Mouse (Mus musculus) layer of hippocampus, postnatal 25 days (tissue): ENCODE measurements around the gene Sstr5. TPM values are rescaled to one million over a fixed set of nuclear protein-coding genes. Genes with fewer than 3 reads are reported as not detected.
A peak's percentile ranks its signal among the peaks of the same experiment; 100 is the strongest.

ENCODE experiments used
- DNase-seq, 2 experiments: peaks; one replicate each; pipeline ENCODE4 v3.0.0; 2022; ENCODE audit warnings: mixed read lengths in 2 of 2, low spot score in 1 of 2; ENCODE audit errors: extremely low spot score in 1 of 2
- total RNA-seq, 2 experiments: library from RNA; stranded (reverse); gene quantifications; 2 replicates each; pipeline ENCODE4 v1.2.3; 2021

The Sstr5 gene
- total RNA-seq: under 1 TPM in 1 of 2 experiments, not detected in 1; 0.15 TPM

DNA sequence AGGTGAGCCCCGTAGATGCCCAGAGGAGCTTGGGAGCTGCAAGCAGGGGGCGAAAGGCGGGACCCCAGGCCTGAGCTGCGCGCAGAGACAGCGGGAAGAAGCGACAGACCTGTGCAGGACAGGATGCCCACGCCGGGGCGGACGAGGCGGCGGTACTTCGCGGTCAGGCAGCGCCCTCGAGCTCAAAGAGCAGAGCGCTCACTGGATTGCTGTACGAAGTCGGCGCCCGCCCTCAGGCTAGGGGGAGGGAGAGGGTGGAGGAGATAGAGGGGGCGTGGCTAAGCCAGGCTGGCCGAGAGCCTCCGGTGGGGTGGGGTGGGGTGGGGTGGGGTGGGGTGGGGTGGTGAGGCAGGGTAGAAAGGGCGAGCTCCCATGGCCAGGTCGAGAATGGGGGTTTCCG lies at the start of gene Sstr5:
Gene Sstr5, minus strand, starts transcription at position 276 of the 400 bp plus-strand sequence.
- no peak for DNase-seq

DNA sequence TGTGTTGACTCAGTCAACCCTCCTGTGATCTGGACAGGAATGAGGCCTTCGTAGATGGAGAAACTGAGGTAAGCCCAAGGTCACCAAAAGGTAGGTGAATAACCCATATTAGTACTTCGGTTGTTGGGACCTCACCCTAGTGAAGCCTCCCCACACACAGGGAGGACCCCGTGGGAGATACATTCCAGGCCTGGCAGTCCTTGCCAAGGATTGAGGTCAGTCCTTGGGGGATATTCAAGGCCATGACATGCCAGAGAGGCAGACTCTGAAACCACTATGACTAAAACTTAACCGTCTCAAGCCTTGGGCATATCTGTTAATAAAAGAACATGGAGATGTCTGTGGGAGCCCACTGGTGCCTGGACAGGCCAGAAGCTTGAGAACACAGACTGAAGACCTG lies 44.7 kb upstream of the Sstr5 start:
- DNase-seq: no peak

DNA sequence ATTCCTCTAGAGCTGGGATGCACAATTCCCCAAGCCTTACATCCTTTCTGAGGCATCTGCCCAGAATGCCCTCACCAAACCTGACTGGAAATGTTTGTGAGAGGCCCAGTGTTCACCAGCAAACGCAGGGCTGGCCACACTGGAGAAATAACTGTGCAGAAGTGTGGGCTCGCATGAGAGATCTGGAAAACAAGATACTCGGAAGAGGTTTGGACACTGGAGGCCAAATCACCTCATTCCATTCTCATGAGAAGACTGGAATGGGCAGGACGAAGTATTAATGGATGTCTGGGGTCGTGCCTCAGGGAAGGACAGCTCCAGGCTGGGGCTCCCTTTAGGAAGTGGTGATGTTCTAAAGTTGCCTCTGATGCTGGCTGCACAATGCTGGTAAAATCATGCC lies 43.6 kb upstream of the Sstr5 start:
- DNase-seq: no peak

DNA sequence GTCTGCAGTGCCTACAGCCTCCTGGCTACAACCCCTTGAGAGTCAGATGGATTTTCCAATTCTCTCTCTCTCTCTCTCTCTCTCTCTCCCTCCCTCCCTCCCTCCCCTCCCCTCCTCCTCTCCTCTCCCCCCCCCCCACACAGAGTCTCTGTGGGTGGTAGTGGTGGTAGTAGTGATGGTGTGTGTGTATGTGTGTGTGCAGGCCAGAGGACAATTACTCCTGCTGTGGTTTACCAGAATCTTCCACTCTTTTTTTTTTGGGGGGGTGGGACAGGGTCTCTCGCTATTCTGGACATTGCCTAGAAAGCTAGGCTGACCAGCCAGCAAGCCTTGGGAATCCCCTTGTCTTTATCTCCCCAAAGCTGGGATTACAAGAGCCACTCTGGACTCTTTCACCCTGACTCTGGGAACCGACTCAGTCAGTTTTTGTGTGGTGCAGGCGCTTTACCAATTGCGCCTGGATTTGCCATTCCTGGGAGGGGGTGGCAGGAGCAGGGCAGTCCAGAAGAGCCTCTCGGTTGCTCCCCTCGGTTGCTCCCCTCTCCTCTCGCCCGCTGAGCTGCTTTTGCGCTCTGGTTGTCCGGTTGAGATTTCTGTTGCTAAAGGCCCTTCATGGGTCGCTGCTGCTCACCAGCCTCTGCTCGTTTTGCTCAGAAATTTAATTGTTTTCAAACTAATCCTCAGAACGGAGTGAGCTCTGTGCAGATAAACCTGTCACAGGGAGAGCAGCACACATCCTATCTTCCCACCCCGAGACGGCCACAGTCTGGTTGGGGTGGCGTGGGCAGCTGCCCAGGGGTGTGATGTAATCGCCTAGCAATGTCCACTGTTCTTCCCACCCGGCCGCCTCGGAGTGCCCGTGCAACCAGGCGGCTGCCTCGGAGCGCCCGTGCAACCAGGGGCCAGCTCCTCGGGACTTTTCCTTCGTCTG lies 42.1 kb upstream of the Sstr5 start:
- DNase-seq: no peak

DNA sequence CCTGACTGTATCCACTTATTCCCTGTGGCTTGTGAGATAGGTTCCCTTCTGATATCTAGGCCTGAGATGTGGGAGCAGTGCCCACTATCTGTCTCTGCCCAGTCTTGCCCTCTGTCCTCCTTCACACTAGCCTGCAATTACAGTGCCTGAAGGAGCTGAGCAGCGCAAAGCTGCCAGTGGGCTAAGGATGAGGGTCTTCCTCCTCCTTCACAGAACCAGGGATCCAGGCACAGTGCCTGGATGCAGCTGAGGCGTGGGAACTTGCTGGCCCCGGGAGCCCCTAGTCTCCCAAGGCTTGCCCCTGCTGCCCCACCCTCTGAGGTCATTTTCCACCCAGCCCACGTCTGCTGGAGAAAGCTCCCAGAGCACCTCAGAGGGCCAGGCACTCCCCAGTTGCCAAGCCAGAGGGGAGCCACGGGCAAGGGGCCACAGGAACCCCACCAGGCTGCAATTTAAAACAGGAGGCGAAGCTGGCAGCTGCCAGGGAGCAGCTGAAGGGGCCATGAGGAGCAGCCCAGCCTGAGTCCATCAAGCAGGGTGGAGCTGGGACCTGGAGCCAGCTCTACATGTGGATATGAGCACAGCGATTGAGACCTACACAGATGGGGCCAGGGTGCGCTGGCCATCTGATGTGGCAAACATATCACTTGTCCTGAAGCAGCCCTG lies 33.4 kb upstream of the Sstr5 start:
- no peak for DNase-seq

DNA sequence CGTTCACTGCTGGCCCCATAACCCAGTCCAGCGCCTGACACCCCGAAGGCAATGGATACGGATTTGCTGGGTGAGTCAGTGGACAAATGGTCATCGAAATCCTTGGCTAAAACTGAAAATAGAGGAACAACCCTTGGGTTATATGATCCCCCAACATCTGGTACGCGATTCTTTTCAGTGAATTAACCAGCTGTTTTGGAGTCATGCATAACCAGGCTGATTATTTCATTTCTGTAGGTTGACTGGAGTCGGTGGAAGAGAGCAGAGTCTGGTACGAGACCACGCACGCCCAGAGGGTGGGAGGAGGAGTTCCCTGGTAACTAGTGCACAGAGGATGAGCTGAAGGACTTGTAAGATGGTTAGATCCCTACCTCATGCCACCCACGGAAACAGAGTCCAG lies 25.0 kb upstream of the Sstr5 start:
- no peak for DNase-seq

DNA sequence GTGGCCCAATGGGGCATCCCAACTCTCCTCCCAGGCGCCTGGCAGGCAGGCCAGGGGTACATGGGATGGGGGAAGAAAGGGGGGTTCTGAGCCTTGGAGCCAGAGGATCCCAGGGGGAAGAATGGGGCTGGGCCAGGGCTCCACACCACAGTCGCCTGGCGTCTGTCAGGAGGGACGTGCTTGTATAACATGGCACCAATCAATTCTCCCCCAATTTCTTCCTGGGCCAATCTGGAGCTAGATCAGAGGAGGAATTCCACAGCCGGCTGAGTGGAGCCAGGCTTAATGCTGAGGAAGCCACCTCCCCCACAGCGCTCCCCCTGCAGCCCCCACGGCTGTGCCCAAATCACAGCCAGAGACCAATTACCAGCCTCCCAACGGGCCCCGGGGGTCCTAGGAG lies 23.4 kb upstream of the Sstr5 start:
- no peak for DNase-seq

DNA sequence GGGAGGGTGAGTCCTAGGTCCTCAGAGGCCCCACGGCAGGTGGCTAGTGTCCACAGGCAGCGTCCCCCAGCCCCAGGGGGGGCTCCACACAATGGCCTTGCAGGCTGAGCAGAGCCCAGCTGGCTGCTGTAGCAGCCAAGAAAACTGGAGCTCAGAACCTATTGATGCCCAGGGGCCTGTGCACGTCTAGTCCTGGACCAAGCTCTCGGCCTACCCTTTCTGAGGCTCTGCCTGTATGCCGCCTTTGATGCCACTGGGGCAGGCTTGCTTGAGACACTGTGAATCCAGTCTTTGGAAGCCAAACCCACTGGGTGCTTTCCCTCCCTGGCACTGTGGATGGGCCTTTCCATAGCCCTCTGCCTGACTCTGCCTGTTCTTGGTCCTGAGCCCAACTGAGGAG lies 22.4 kb upstream of the Sstr5 start:
- DNase-seq: no peak

DNA sequence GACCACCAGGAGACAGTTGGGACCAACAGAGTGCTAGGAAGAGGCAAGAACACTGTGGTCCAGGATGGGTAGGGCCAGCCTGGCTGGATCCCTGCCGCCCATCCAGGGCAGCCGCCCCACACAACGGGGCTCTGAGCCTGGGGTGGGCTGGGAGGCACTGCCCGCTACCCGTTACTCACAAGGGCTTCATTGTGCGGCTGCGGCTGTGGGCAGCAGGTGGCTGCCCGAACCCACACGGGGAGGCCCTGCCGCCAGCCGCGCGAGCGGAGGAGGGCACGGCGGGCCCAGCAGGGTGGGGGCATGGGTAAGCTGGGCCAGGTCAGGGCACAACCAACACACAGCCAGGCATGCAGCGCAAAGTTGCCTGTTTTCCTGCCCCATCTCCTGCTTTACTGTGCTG lies 21.1 kb upstream of the Sstr5 start:
- DNase-seq: peak in 1 of 2 experiments; percentile 30

DNA sequence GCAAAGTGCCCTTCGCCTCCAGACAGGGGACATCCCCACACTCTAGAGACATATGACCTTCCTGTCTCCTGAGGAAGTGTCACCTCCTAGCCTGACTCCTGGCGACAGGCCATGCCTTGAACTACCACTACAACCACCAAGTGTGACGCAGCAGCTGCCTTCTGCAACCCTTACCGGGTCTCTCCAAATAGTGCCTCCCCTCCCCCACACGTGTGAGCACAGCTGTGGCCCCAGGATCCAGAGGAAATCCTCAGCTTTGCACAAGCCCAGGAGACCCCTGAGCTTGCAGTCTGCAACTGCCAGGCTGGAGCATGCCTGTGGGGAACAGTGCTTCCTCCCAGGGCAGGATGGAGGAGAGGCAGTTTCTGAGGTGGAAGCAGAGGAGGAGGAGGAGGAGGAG lies 19.2 kb upstream of the Sstr5 start:
- no peak for DNase-seq

DNA sequence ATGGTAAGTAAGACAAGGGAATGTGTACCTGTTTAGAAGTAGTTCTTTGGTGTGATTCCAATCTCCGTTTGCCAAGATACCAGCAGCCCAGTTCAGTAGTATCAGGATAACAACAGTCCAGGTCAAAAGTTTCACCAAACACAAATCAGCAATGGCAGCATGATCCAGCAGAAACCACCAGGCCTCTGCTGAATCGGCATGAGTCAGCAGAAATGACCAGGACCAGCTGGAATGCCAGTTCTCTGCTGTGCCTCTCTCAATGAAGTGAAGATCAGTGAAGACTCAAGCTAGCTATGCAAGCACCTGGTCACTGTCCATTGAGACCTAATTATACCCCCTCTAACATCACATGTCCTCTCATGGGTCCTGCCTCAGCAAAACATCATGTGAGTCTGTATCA lies 17.0 kb upstream of the Sstr5 start:
- DNase-seq: no peak

DNA sequence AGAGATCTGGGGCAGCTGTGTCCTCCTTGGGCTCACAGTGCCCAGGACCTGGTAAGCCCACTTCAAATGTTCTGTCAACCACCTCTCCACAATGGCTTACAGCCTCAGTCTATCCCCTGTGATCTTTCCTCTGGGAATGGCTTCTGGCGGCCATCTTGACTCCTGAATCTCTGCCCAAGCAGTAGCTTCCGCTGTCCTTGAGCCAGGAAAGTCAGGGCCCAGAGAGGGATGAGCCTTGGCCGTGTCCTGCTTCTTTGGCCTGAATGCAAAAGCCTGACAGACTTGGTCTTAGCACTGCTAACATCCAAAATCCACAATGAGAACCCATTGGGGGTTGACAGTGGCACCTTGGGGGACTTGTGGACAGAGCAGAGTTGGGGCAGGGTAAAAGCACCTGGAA lies 14.8 kb upstream of the Sstr5 start:
- no peak for DNase-seq

DNA sequence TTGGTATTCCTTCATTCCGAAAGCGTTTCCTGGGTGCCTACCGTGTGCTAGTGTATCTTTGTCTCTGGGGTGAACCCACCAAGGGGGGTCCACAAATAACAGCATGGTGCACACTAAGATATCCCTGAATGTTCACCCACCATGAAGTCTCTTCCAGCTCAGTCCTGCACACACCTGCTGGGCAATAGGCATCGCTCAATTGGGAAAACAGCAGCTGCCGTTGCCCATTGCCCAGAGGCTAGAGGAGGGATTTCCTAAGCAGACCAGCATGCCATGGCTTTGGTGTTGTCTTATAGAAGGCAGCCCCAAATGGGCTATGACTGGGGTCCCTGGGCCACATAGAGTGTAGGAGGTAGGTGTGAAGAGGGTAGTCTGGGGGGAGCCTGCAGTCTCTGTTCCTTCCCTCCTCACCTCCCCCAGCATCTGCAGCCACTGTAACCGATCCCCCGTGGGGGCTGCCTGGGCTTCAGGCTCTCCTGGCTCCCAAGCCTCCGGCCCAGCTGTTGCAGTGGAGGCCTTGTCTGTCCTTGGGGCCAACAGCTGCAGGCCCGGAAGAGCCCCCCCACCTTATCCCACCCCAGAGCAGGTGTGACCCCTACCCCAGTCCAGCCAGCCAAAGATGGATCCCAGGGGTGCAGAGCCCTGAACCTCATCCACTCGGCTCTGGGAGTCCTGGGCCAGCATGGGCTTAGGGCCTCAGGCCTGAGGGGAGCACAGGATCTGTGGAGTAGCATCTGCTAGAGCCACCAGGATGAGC lies 13.2 kb upstream of the Sstr5 start:
- no peak for DNase-seq

DNA sequence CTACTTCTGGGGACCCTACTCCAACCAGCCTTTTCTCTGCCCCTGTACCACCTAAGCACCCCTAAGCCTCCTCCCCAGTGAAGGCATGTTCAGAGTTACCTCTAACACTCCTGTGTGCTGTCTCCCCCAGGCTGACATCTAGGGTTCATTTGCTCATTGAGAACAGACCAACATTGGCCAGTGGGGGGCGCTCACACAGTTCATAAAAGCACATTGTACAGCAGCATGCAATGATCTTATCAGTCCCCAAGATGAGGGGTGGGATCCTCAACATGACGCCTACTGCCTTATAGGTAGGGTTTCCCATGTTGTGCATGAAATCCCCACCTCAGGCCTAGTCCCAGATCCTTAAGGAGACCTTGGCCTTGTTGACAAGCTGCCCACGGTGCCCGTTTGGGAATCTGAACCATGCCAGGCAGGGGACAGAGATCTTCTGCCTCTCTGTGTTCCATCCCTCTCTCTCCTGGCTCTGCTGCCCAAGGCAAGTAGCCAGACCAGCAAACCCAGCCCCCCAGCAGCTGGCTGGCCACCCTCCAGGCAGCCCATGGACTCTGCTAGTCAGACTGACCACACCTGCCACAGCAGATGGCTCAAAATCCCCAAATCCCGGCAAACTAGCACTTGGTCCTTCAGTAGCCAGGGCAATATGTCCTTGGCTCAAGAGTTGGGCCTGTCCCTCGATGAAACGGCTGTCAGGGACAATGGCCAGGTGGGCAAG lies 11.9 kb upstream of the Sstr5 start:
- DNase-seq: peak; percentile 75 to 96

DNA sequence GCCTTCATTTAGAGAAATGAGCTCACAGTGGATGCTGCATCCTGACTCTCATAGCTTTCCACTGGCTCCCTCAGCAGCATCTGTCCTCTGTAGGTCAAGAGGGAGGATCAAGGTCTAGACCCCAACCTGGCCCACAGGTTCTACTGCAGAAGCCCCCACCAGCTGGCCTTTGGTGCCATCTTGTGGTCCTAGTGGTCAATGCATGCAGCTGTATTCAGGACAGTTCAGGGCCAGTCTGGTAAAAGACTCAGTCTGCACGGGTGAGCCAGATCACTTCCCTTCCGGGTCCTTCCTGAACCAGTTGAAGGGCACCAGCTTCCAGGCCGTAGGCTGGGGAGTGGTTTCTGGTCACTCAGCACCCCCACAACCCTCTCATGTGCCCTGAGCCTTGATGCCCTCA lies 10.7 kb upstream of the Sstr5 start:
- peak; percentile 69 to 84 for DNase-seq

DNA sequence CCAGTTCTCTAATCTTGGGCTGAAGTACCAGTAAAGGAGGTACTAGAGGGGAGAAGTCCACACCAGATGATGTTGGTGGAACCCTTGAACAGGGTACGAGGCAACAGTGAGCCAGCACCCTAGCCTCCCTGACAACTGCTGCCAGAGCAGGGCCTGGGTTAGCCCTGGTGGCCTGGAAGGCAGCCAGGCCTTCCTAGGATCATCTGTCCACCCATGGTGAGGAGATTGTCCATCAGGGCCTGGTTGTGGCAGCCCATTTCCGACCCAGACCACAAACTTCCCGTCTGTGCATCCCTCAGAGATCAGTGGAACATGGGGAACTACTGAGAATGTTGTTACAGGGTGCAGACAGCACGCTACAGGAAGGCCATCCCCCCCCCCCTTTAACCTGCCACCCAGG lies 5.5 kb upstream of the Sstr5 start:
- no peak for DNase-seq

DNA sequence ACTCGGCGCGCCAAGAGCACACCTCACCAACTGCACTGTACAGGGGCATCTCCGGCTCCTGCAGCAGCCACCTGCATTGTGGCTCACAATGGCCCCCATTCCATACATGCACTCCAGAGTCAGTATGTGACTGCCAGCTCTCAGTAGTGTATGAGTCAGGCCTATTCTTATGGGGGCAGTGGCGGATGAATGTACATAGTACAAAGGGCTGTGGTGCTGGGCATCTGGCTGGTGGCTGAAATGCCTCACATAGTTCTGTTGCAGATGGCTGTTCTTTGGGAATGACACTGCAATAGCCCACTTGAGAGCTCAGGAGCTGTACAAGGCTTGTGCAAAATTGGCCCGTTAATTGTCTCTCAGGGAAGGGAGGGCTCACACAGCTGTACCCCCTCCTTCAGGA lies 15.0 kb downstream of the Sstr5 start:
- DNase-seq: no peak

DNA sequence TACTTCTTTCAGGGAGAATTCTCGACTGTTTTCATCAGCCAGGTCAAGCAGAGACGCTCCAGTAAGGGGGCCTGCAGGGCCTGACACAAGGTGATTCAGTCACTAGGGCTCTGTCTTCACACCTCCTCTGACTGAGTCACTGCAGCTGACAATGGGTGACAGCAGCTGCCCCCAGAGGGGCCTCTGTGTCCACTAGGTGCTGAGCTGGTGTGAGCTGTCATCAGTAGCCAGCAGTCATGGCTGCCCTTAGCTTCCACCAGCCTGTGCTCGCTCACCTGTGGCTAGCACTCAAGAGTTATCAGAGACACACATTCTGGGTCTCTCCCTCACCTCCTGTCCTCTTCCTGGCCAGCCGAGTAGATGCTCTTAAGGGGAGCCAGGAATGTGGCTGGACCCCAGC lies 16.3 kb downstream of the Sstr5 start:
- DNase-seq: no peak

DNA sequence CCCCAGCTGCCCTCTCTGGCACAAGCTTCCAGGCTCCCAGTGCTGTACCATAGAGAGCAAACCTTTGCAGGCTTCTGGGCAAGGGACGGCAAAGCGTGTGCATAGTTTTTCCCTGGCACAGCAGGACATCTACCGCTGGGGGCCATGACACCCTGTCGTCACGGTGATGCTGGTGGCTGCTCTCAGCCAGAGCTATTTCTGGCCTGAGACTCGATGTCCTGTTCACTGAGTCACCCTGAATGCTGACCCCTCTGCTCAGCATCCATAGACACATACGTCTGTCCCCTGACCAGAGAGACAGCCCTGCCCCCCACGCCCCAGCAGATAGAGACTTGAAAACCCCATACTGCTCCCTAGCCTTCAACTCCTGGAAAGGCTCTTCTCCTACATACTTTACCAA lies 16.9 kb downstream of the Sstr5 start:
- no peak for DNase-seq

DNA sequence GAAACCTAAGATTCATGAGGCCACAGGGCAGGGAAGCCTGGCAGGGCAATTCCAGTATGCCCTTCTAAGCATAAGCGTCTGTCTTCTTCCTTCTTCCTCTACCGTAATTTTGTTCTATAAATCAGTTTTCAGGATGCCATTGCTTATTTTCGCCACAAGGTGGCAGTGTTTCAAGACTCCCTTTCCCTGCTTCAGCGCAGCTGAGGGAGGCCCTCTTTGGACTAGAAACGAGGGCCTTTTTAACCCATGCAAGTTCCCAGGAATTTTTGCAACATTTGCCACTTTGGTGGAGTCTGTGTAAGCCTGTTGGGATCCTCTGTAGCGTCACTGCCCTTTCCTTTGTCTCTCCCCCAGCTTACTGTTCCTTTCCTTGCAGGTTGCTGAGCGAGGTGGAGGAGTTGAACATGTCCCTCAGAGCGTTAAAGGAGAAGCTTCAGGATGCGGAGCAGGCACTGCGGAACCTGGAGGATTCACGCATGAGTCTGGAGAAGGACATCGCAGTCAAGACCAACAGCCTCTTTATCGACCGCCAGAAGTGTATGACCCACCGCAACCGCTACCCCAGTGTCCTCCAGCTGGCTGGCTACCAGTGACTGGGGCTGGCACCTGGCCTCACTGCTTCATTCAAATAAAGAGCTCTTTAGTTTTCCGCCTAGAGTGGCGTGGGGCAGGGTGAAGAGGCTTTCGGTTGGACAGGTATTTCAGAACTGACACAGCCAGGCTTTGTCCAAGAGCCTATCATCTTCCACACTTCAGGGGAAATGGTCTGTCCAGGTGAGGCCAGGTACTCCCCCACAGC lies 20.9 kb downstream of the Sstr5 start:
- peak; percentile 34 to 61 for DNase-seq
